Mouse (Mus musculus) thymus, adult 2 months (tissue): ENCODE results near the gene Vps37d.

Experiments
- CTCF ChIP-seq: fragments of 200-500 bp; IDR thresholded peaks from 2 replicates; pipeline ENCODE4 v1.5.1; 2012; ENCODE audit warnings: mild to moderate bottlenecking, control low read depth, low read length, moderate library complexity, borderline replicate concordance; ENCODE audit not compliant: control insufficient read depth, poor library complexity, insufficient read depth; ENCODE audit errors: extremely low read depth
- POLR2A ChIP-seq: fragments of 200-500 bp; IDR thresholded peaks from 2 replicates; pipeline ENCODE4 v1.6.1; 2012; ENCODE audit warnings: mild to moderate bottlenecking, low read length, control low read depth, moderate library complexity; ENCODE audit not compliant: control insufficient read depth, poor library complexity, insufficient read depth; ENCODE audit errors: extremely low read depth

- TF ChIP-seq CTCF (no peak), POLR2A (no peak)
These were observed 8.8 kb upstream of the Vps37d start for GRCm38 (mm10) chr5:135086871-135087270.
